Mouse (Mus musculus) MN1 (cell line): Measurements from ENCODE around the gene Mxd4.
A peak's percentile ranks its signal among the peaks of the same experiment; 100 is the strongest.

Experiments
- DNase-seq: peaks from one replicate; pipeline ENCODE4 v3.0.0-alpha.2; 2016; ENCODE audit warnings: low spot score

Mxd4 gene

GRCm38 (mm10) chr5:34196423-34196822 is 8.9 kb upstream of the Mxd4 start:
- DNase-seq: no peak

GRCm38 (mm10) chr5:34195786-34196185 is 8.3 kb upstream of the Mxd4 start:
- DNase-seq: no peak

GRCm38 (mm10) chr5:34194975-34195662 is 7.6 kb upstream of the Mxd4 start:
- DNase-seq: no peak

GRCm38 (mm10) chr5:34194426-34194825 is 6.9 kb upstream of the Mxd4 start:
- DNase-seq: no peak

GRCm38 (mm10) chr5:34191843-34192242 is 4.3 kb upstream of the Mxd4 start:
- peak; percentile 30 for DNase-seq

- peak; percentile 71 for DNase-seq
These were observed 3.5 kb upstream of the Mxd4 start for GRCm38 (mm10) chr5:34191021-34191420.

- peak; percentile 53 for DNase-seq
These were observed 2.0 kb upstream of the Mxd4 start for GRCm38 (mm10) chr5:34189521-34189920.

- DNase-seq: no peak
These were observed 1.3 kb upstream of the Mxd4 start for GRCm38 (mm10) chr5:34188856-34189255.

- DNase-seq: peak; percentile 63
These were observed 544 bp downstream of the Mxd4 start for GRCm38 (mm10) chr5:34186961-34187391.

GRCm38 (mm10) chr5:34186391-34186790 is 1.1 kb downstream of the Mxd4 start:
- no peak for DNase-seq

- DNase-seq: no peak
These were observed 1.7 kb downstream of the Mxd4 start for GRCm38 (mm10) chr5:34185791-34186190.

GRCm38 (mm10) chr5:34185051-34185580 is 2.4 kb downstream of the Mxd4 start:
- DNase-seq: no peak

- DNase-seq: no peak
These were observed 3.5 kb downstream of the Mxd4 start for GRCm38 (mm10) chr5:34183976-34184375.

GRCm38 (mm10) chr5:34183156-34183880 is 4.2 kb downstream of the Mxd4 start:
- no peak for DNase-seq

- peak; percentile 39 for DNase-seq
These were observed 5.0 kb downstream of the Mxd4 start for GRCm38 (mm10) chr5:34182486-34182885.

GRCm38 (mm10) chr5:34177821-34178220 is 9.7 kb downstream of the Mxd4 start:
- DNase-seq: no peak

- peak; percentile 79 for DNase-seq
These were observed 10.4 kb downstream of the Mxd4 start for GRCm38 (mm10) chr5:34177091-34177490.

- DNase-seq: no peak
These were observed 10.8 kb downstream of the Mxd4 start for GRCm38 (mm10) chr5:34176691-34177090.

GRCm38 (mm10) chr5:34175403-34175694 is 12.2 kb downstream of the Mxd4 start:
- DNase-seq: no peak

GRCm38 (mm10) chr5:34174550-34175402 is 12.7 kb downstream of the Mxd4 start:
- no peak for DNase-seq

GRCm38 (mm10) chr5:34174021-34174420 is 13.5 kb downstream of the Mxd4 start:
- DNase-seq: no peak

- no peak for DNase-seq
These were observed 16.8 kb downstream of the Mxd4 start for GRCm38 (mm10) chr5:34170726-34171125.

- DNase-seq: no peak
These were observed 17.6 kb downstream of the Mxd4 start for GRCm38 (mm10) chr5:34169954-34170353.
